Mouse (Mus musculus) lung, adult 10 weeks (tissue): ENCODE data around the gene H2al1g. TPM values are rescaled to one million over a fixed set of nuclear protein-coding genes. Genes with fewer than 3 reads are reported as not detected.

Experiments
- polyA plus RNA-seq: library from polyadenylated mRNA; stranded (reverse); fragments of 350-450 nt; fragmentation: Illumina TruSeq; extraction: RNeasy Lipid Tissue Mini Kit (QIAGEN cat#74804); gene quantifications from one replicate; pipeline ENCODE4 v1.2.3, GENCODE M21; 2014; ENCODE audit warnings: low read depth, low replicate concordance; ENCODE audit not compliant: insufficient read depth

H2al1g gene
- polyA plus RNA-seq, result not detected

DNA sequence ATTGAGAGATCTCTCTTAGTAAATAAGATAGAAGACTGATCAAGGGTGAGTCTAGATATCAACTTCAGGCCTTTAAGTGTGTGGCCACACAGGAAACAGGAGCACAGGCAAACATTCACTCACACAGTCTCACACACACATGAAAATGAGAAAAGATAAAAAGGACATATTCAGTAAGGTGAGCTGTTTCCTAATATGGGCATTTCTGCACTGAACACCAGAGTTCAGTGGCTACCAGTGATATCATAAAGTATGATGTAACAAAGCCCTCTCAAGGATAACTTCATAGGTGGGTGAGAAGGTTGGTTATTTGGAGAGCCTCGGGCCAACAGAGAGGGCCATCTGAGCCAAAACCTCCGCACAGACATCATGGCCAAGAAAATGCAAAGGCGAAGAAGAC lies at the start of gene H2al1g:
Gene H2al1g, plus strand, starts transcription at position 301 of the 400 bp plus-strand sequence.

DNA sequence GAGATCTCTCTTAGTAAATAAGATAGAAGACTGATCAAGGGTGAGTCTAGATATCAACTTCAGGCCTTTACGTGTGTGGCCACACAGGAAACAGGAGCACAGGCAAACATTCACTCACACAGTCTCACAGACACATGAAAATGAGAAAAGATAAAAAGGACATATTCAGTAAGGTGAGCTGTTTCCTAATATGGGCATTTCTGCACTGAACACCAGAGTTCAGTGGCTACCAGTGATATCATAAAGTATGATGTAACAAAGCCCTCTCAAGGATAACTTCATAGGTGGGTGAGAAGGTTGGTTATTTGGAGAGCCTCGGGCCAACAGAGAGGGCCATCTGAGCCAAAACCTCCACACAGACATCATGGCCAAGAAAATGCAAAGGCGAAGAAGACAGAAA lies 19.1 kb upstream of the H2al1g start, which contains the start of gene H2al1a:
Gene H2al1a, plus strand, starts transcription at position 301 of the 400 bp plus-strand sequence.

GRCm38 (mm10) chrX:11302132-11302531 lies 15.9 kb upstream of the H2al1g start, which contains the start of gene H2al1b:
Gene H2al1b, plus strand, starts transcription at chrX:11302432.

DNA sequence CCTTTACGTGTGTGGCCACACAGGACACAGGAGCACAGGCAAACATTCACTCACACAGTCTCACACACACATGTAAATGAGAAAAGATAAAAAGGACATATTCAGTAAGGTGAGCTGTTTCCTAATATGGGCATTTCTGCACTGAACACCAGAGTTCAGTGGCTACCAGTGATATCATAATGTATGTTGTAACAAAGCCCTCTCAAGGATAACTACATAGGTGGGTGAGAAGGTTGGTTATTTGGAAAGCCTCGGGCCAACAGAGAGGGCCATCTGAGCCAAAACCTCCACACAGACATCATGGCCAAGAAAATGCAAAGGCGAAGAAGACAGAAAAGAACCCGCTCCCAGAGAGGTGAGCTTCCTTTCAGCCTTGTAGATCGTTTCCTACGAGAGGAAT lies 12.7 kb upstream of the H2al1g start, which contains the start of gene H2al1c:
Gene H2al1c, plus strand, starts transcription at position 301 of the 400 bp plus-strand sequence.

DNA sequence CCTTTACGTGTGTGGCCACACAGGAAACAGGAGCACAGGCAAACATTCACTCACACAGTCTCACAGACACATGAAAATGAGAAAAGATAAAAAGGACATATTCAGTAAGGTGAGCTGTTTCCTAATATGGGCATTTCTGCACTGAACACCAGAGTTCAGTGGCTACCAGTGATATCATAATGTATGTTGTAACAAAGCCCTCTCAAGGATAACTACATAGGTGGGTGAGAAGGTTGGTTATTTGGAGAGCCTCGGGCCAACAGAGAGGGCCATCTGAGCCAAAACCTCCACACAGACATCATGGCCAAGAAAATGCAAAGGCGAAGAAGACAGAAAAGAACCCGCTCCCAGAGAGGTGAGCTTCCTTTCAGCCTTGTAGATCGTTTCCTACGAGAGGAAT lies 9.5 kb upstream of the H2al1g start, which contains the start of gene H2al1d:
Gene H2al1d, plus strand, starts transcription at position 301 of the 400 bp plus-strand sequence.

DNA sequence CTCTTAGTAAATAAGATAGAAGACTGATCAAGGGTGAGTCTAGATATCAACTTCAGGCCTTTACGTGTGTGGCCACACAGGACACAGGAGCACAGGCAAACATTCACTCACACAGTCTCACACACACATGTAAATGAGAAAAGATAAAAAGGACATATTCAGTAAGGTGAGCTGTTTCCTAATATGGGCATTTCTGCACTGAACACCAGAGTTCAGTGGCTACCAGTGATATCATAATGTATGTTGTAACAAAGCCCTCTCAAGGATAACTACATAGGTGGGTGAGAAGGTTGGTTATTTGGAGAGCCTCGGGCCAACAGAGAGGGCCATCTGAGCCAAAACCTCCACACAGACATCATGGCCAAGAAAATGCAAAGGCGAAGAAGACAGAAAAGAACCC lies 6.4 kb upstream of the H2al1g start, which contains the start of gene H2al1e:
Gene H2al1e, plus strand, starts transcription at position 301 of the 400 bp plus-strand sequence.

DNA sequence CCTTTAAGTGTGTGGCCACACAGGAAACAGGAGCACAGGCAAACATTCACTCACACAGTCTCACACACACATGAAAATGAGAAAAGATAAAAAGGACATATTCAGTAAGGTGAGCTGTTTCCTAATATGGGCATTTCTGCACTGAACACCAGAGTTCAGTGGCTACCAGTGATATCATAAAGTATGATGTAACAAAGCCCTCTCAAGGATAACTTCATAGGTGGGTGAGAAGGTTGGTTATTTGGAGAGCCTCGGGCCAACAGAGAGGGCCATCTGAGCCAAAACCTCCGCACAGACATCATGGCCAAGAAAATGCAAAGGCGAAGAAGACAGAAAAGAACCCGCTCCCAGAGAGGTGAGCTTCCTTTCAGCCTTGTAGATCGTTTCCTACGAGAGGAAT lies 3.2 kb upstream of the H2al1g start, which contains the start of gene H2al1f:
Gene H2al1f, plus strand, starts transcription at position 301 of the 400 bp plus-strand sequence.

DNA sequence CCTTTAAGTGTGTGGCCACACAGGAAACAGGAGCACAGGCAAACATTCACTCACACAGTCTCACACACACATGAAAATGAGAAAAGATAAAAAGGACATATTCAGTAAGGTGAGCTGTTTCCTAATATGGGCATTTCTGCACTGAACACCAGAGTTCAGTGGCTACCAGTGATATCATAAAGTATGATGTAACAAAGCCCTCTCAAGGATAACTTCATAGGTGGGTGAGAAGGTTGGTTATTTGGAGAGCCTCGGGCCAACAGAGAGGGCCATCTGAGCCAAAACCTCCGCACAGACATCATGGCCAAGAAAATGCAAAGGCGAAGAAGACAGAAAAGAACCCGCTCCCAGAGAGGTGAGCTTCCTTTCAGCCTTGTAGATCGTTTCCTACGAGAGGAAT lies 3.1 kb downstream of the H2al1g start, which contains the start of gene H2al1h:
Gene H2al1h, plus strand, starts transcription at position 301 of the 400 bp plus-strand sequence.

DNA sequence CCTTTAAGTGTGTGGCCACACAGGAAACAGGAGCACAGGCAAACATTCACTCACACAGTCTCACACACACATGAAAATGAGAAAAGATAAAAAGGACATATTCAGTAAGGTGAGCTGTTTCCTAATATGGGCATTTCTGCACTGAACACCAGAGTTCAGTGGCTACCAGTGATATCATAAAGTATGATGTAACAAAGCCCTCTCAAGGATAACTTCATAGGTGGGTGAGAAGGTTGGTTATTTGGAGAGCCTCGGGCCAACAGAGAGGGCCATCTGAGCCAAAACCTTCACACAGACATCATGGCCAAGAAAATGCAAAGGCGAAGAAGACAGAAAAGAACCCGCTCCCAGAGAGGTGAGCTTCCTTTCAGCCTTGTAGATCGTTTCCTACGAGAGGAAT lies 6.3 kb downstream of the H2al1g start, which contains the start of gene H2al1i:
Gene H2al1i, plus strand, starts transcription at position 301 of the 400 bp plus-strand sequence.

GRCm38 (mm10) chrX:11327522-11327921 lies 9.5 kb downstream of the H2al1g start, which contains the start of gene H2al1j:
Gene H2al1j, plus strand, starts transcription at chrX:11327822.

Other genes with a start within 250 kb of the H2al1g start
- gene H2al1a, start 19.0 kb upstream of the H2al1g start, polyA plus RNA-seq, result not detected
- not detected for gene H2al1b, start 15.8 kb upstream of the H2al1g start, polyA plus RNA-seq
- gene H2al1c, start 12.6 kb upstream of the H2al1g start, polyA plus RNA-seq, result not detected
- gene H2al1d, start 9.4 kb upstream of the H2al1g start, polyA plus RNA-seq, result not detected
- gene H2al1e, start 6.3 kb upstream of the H2al1g start, polyA plus RNA-seq, result not detected
- not detected for gene H2al1f, start 3.1 kb upstream of the H2al1g start, polyA plus RNA-seq
- not detected for gene H2al1h, start 3.2 kb downstream of the H2al1g start, polyA plus RNA-seq
- gene H2al1i, start 6.4 kb downstream of the H2al1g start, polyA plus RNA-seq, result not detected
- gene H2al1j, start 9.6 kb downstream of the H2al1g start, polyA plus RNA-seq, result not detected